Mouse (Mus musculus) bone marrow macrophage, adult 2 months (primary cell): ENCODE measurements around the gene Mc3r.

Experiments
- CTCF ChIP-seq: IDR thresholded peaks from 2 replicates; pipeline ENCODE4 v1.5.1; 2012; ENCODE audit warnings: low read depth, mild to moderate bottlenecking, low read length, moderate library complexity
- POLR2A ChIP-seq: IDR thresholded peaks from 2 replicates; pipeline ENCODE4 v1.6.1; 2012; ENCODE audit warnings: mild to moderate bottlenecking, low read depth, low read length, borderline replicate concordance

GRCm38 (mm10) chr2:172289632-172290031, 41.3 kb downstream of the Mc3r start:
- TF ChIP-seq CTCF (no peak), POLR2A (no peak)
